Mouse (Mus musculus): Measurements from ENCODE around the gene Nfix. TPM values are rescaled to one million over a fixed set of nuclear protein-coding genes. Genes with fewer than 3 reads are reported as not detected.

Gene Nfix
- polyA plus RNA-seq, 3 experiments from 2014 or later = 0.92 to 6.3 (median 3.1) TPM

DNA sequence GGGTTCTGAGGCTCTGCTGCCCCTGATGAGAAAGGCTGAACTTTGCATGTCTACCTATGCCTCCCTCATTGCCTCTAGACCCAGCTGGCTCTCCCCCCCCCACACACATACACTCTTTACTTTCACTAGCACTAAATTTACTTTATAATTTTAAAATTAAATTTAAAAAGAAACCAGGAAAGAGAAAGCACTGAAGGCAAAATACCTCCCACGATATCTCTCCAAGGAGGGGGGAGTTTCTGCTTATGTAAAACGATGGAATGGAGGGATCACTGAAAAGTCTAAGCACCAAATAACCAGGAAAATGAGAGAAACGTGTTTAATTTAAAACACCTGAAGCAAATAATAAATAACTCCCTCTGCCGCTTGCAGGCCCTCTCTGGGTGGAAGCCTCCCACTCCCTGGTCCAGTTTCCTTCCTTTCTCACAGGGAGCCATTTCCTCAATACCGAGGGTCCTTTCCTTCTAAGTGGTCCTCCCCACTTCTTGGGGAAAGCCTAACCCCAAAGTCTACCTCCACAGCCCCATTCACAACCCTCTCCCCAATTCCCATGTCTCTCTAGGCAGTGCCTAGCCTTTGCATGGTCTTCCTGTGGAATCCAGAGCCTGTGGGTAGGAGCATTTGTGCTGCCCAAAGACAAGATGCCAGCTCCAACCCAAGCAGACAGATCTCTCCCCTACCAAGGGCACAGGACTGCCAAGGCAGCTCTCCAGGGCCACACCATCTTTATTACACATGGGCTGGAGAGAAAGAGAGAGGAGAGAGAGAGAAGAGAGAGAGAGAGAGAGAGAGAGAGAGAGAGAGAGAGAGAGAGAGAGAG is 18.2 kb downstream of the Nfix start:
- ATAC-seq = no peak

DNA sequence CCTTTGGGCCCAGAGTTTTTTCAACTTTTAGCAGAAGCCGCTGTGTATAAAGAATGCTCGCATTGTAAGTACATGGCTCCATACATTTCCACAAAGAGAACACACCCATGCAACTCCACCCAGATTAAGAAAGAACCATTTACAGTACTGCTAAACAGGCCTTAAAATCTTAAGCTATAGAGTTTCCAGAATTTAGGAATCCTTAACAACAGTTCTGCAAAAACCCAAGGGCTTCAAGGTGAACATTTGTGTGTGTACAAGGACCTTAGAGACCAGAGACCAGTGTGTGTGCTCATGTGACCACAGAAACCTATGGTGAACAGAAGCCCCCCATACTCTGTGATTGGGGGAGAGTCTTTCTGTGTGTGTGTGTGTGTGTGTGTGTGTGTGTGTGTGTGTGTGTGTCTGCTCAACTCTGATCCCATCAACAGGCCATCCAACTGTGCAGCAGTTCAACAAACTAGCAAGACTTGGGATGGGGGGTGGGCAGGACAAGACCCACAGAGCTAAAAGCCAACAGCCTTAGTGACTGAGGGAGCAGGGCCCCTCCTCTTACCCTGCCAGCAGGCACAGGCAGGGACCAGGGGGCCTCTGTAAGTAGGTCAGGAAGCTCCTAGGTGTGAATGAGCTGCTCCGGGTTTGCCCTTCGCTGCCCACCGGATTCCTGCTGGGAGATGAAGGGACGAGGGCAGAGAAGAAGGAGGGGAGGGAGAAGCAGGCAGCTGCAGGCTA is 19.0 kb downstream of the Nfix start:
- no peak for ATAC-seq

DNA sequence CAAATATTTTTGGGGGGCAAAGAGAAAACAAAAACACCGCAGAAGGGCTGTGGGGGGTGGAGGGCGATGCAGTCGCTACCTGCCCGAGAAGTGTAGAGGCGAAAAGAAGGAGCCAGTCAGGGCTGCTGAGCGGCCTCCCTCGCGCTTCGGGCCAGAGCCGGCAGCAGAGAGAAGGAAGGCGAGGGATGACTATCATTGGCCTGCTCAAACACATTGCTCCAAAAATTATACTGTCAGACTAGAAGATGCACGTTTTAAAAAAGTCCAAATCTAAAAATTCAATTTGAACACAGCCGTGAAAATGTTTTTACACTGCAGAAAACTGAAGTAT is 20.0 kb downstream of the Nfix start:
- no peak for ATAC-seq

GRCm38 (mm10) chr8:84779519-84780224 is 20.5 kb downstream of the Nfix start:
- no peak for ATAC-seq

GRCm38 (mm10) chr8:84778638-84779380 is 21.3 kb downstream of the Nfix start:
- no peak for ATAC-seq

DNA sequence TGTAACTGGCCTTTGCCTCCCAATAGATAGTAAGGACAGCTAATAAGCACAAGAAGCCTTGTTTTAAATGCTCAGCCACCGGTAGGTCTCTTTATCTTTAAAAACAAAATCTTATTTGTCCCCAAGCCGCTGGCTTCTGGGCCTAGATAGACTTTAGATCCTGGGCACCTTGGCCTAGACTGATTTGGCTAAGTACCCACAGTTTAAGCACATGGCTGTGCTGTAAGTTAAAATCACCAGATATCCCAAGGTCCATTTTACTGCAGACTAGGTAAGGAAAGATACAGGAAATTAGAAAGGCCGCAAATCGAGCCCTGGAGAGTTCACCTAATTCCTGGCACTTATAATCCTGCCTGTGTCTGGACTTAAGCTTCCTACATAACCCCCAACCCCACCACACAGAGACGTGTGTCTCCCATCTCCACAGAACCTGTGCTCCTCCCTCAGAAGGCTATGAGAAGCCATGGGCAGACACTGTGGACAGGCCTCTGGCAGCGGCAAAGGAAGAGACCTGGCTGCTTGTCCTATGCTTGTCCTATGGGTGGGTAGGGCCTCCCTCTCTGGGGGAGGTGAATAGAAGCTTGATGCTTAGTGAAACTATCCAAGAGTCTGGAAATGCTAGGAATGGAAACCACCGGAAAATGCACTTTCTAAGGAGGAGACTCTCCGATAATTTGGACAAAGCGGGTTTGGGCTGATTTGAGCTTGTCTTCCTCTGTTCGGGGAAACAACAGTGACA is 22.1 kb downstream of the Nfix start:
- ATAC-seq = no peak

- ATAC-seq = no peak
Observed at GRCm38 (mm10) chr8:84776569-84776968, 23.6 kb downstream of the Nfix start.

DNA sequence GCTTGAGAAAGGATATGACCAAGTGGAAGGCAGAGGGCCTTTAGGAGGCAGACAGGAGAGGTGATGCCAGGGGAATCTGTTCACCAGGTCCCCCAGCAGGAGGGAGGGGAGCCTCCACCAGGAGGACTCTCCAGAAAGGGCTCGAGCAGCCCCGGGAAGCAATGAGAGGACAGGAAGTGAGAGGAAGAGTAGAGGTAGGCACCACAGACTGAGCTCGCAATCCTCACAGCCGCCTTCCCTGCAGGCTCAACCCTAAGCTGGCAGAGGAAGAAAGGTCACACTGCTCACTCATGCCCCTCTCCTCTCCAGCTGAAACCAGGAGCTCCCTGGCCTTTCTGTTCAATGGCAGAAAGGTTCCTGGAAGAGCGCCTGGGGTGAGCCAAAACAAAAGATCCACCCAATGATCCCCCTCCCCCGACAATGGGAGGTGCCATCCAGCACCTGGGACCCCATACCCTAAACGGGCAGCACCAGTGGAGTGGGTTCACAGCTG is 24.5 kb downstream of the Nfix start:
- no peak for ATAC-seq

DNA sequence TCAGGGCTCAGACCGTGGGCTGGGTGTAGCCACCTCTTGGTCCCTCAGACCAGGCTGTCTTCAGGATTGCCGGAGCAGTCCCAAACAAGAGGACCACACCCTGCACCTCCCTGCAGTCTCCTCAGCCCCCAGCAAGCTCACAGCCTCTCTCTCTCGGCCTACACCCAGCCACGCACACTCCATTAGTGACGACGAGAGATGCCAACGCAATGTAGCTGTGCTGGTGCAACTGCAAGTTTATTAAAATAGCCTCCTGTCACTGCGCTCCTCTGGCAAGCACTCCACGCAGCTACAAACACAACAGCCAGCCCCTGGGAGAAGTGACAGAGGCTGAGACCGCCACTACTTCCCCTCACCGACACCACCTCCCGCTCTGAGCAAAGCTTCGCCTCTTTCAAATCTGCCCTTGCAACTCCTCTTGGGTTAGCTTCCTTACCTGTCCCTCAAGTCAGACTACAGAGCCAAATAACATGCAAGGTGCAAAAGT is 25.0 kb downstream of the Nfix start:
- no peak for ATAC-seq

- ATAC-seq = no peak
Observed at GRCm38 (mm10) chr8:84774473-84774911, 25.7 kb downstream of the Nfix start.

DNA sequence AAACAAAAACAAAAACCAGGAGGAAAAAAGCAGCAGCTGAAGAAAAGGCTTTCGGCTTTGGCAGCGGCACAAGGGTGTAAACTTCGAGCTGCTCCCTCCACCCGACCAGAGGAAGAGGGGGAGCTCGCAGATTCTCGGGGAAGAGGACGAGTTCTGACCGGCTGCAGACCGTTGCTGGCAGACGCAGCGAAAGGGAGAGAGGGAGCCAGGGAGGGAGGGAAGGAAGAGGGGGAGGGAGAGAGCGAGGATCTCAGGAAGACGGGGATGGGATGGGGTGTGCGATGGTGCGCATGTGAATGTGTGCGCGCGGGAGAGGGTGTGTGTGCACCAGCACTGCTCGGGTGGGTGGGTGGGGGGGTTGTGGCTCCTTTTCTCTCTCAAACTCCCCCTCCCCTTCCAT is 26.3 kb downstream of the Nfix start:
- ATAC-seq = no peak

DNA sequence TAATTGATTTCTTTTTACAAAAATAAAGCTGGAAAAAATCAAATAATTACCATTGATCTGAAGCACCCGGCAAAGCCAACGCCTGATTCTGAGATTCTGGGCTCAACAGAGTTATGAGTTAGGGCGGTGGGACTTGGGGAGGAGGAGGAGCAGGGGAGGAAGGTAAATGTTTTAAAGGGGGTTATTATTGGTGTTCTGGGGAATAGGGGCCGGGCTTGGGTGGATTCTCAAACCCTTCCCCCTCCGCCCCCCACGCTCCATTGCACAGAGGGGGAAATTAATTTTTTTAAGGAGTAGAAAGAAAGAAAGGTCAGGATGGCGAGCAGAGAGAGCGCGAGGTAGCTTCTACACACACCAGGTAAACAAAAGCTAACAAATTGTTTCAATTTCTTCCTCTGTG is 26.8 kb downstream of the Nfix start:
- no peak for ATAC-seq

DNA sequence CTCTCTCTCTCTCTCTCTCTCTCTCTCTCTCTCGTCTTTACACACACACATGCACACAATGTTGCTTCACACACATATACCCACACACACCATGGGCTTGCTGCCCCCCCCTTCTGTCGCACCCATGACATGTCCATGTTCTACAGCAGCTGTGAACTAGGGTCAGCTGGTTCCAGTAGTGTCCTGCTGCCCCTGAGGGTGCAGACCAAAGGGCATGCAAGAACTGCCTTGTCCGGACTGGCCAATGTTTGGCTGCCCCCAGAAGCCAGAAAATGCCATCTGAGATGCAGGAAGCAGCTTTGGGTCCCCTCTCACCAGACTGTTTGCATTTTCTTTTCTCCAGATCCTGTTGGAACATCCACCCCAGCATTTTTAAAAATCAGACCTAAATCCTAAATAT is 27.5 kb downstream of the Nfix start:
- no peak for ATAC-seq

DNA sequence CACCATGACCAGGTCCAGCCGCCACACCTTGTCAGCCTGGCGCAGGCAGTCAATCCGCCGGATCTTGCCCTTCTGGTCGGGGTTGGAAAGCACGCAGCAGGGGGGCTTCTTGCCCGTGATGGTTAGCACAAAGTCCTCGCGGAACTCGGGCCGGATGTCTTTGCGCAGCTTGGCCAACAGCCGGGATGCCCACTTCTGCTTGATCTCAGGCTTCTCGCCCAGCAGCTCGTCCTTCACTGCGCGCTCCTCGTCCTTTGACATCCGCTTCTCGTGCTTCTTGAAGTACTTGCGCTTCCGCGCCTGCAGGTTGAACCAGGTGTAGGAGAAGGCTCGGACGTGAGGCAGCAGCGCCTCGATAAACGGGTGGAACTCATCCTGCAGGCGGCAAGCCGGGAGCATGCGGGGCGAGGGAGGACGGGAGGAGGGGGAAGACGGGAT is 28.2 kb downstream of the Nfix start:
- ATAC-seq = no peak

- ATAC-seq = no peak
Observed at GRCm38 (mm10) chr8:84771000-84771687, 29.0 kb downstream of the Nfix start.

GRCm38 (mm10) chr8:84770100-84770953 is 29.8 kb downstream of the Nfix start:
- no peak for ATAC-seq

GRCm38 (mm10) chr8:84769324-84769723 is 30.8 kb downstream of the Nfix start:
- no peak for ATAC-seq

GRCm38 (mm10) chr8:84768343-84769095 is 31.6 kb downstream of the Nfix start:
- ATAC-seq = no peak

GRCm38 (mm10) chr8:84767221-84767620 is 32.9 kb downstream of the Nfix start:
- ATAC-seq = no peak
